Mouse (Mus musculus): ENCODE data around the gene Rgs19.

Gene Rgs19

GRCm38 (mm10) chr2:181653523-181653922 is 40.3 kb downstream of the Rgs19 start:
- in situ Hi-C loops (cut with MboI), result no loop called here

GRCm38 (mm10) chr2:181653065-181653464 is 40.7 kb downstream of the Rgs19 start:
- in situ Hi-C loops (cut with MboI), result no loop called here

GRCm38 (mm10) chr2:181648926-181649325 is 44.9 kb downstream of the Rgs19 start:
- in situ Hi-C loops (cut with MboI), result no loop called here

- in situ Hi-C loops (cut with MboI), result no loop called here
These were observed 46.9 kb downstream of the Rgs19 start for GRCm38 (mm10) chr2:181646626-181647472.

DNA sequence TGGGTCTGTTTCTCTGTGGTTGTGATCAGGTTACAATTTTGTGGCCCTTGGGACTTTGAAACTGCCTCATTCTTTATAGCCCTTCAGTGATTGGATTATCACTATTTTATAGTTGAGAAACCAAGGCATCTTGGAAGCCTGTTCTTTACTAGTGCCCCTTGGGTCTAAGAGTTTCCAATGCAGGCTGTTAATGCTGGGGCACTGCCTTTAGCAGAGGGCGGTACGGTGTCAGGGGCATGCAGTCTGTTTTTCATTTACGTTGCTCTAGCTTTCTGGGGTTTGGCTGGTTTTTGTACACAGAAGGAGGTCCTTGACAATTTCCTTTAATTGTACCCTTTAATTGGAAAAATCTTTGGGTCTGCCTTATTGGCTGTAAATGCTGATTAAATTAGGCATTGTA is 48.1 kb downstream of the Rgs19 start:
- in situ Hi-C loops (cut with MboI), result no loop called here

- in situ Hi-C loops (cut with MboI), result no loop called here
These were observed 49.4 kb downstream of the Rgs19 start for GRCm38 (mm10) chr2:181644361-181644760.
